In the genomic region with DNA sequence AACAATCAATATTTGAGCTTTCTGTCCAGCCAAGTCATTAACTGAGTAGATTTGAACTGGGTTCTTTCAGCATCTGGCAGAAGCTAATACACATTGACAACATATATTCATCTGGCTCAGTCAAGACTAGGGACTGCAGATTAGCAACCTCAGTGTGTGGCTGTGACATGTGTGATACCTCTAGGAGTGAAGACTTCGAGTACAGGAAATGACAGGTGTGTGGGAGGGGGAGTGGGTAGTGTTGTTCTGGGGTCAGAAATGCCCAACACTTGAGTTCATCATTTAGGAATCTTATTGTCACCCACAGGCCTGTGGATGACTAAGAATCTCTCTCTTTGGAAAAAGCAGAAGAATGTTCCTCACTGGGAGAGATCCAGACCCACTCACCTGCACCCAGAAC, we compare ENCODE assay signal across 18 mouse cellular contexts. TPM values are rescaled to one million over a fixed set of nuclear protein-coding genes. Genes with fewer than 3 reads are reported as not detected.
"Had no signal": no experiment of that assay in that cellular context is flagged by ENCODE, and none has a peak within 500 bp of the region (broad histone marks: within the 10 kb centered on the region; RNA-seq: fewer than 3 reads in every experiment).

No protein-coding gene starts in this region.

- ATAC-seq: midbrain, embryonic 13.5 days; midbrain, embryonic 16.5 days had no signal

- H3K27ac ChIP-seq: limb, embryonic 10.5 days; limb, embryonic 13.5 days; liver, embryonic 13.5 days; midbrain, embryonic 10.5 days; midbrain, embryonic 13.5 days; stomach, embryonic 15.5 days had no signal

- H3K9me3 ChIP-seq: limb, embryonic 10.5 days; limb, embryonic 13.5 days; liver, embryonic 13.5 days; megakaryocyte, embryonic 14.5 days; midbrain, embryonic 10.5 days; midbrain, embryonic 13.5 days; stomach, embryonic 15.5 days had no signal

- DNase-seq: kidney, adult 18-20 months; kidney, adult 9 months; kidney, postnatal 14 days; kidney, postnatal 4 days; layer of hippocampus, adult 9-11 months; liver; liver, embryonic 13.5 days; lung, postnatal 36 days; thymus, adult 2 months; thymus, postnatal 14 days had no signal

- H3K4me1 ChIP-seq: limb, embryonic 10.5 days; liver, embryonic 13.5 days; midbrain, embryonic 10.5 days; midbrain, embryonic 13.5 days had no signal

- H3K27me3 ChIP-seq: limb, embryonic 13.5 days; liver, embryonic 13.5 days; midbrain, embryonic 13.5 days; stomach, embryonic 15.5 days had no signal

- H3K4me2 ChIP-seq: limb, embryonic 13.5 days; liver, embryonic 13.5 days; midbrain, embryonic 13.5 days; stomach, embryonic 15.5 days had no signal

- H3K4me3 ChIP-seq: limb, embryonic 10.5 days; limb, embryonic 13.5 days; liver, embryonic 13.5 days; megakaryocyte, embryonic 14.5 days; midbrain, embryonic 10.5 days; midbrain, embryonic 13.5 days; stomach, embryonic 15.5 days had no signal

- H3K9ac ChIP-seq: limb, embryonic 13.5 days; liver, embryonic 13.5 days; midbrain, embryonic 13.5 days; stomach, embryonic 15.5 days had no signal

- H3K36me3 ChIP-seq: limb, embryonic 10.5 days; limb, embryonic 13.5 days; liver, embryonic 13.5 days; midbrain, embryonic 10.5 days; midbrain, embryonic 13.5 days; stomach, embryonic 15.5 days had no signal

RNA-seq across cellular contexts. Expression of a gene that starts 26.0 kb away (rescaled TPM):
- polyA plus RNA-seq: liver, embryonic 13.5 days; liver, embryonic 16.5 days had no signal
